ENCODE assay signal across 9 mouse cellular contexts in genomic region chr11:99044306-99044705, GRCm38 (mm10). TPM values are rescaled to one million over a fixed set of nuclear protein-coding genes. Genes with fewer than 3 reads are reported as not detected.
DNase-seq lines count a peak whose midpoint lies in the region; ATAC-seq lines count a peak whose summit lies in the region.
"Had no signal": no experiment of that assay in that cellular context is flagged by ENCODE, and none has a peak within 500 bp of the region (broad histone marks: within the 10 kb centered on the region; RNA-seq: fewer than 3 reads in every experiment).

No protein-coding gene starts in this region.

- H3K27ac ChIP-seq in lung, embryonic 16.5 days (ENCODE audit: low read length), result no peak overlapping the region
- H3K27ac ChIP-seq in heart, embryonic 15.5 days, result 0 out of 2 replicates have a peak overlapping the region, but pooled peaks have one; percentile 17

- WGBS in lung, embryonic 16.5 days, result 53% methylated on average over 5 of the region's 5 CpGs
- WGBS in heart, embryonic 15.5 days, result 78% methylated on average over 5 of the region's 5 CpGs

- H3K27me3 ChIP-seq in lung, embryonic 16.5 days (ENCODE audit: control insufficient read depth, insufficient read depth, low read depth, low read length), result no peaks in the 10 kb centered on the region
- no peaks in the 10 kb centered on the region for H3K27me3 ChIP-seq in heart, embryonic 15.5 days

- ATAC-seq in lung, embryonic 16.5 days (ENCODE audit: low read depth), result no peak
- ATAC-seq in heart, embryonic 15.5 days (replicated peaks; ENCODE audit: insufficient number of reproducible peaks, insufficient read depth, low FRiP score, low read depth), result no peak

- H3K36me3 ChIP-seq in lung, embryonic 16.5 days (ENCODE audit: control insufficient read depth, insufficient read depth, low read length), result peaks cover 3% of the 10 kb centered on the region; the same call in 1 of the 2 replicates
- H3K36me3 ChIP-seq in heart, embryonic 15.5 days, result peaks cover 13% of the 10 kb centered on the region

- no peaks in the 10 kb centered on the region for H3K9me3 ChIP-seq in lung, embryonic 16.5 days (ENCODE audit: control insufficient read depth, low read length)
- H3K9me3 ChIP-seq in heart, embryonic 15.5 days (replicated peaks), result no peaks in the 10 kb centered on the region

- no peak for DNase-seq in lung, postnatal 14 days
- peak; percentile 79 for DNase-seq in kidney, postnatal 14 days
- DNase-seq in skeletal muscle tissue, adult 2 months (ENCODE audit: low read depth, low spot score), result peak; percentile 56
- no peak for DNase-seq in ovary, postnatal 14 days (ENCODE audit: low spot score)
- no peak for DNase-seq in urinary bladder, adult 18-20 months (ENCODE audit: low spot score in 2 of 2)
- no peak for DNase-seq in retina, postnatal 1 day
- DNase-seq: lung, postnatal 4 days had no signal

- no peak overlapping the region for H3K9ac ChIP-seq in lung, embryonic 16.5 days (ENCODE audit: low read length)
- H3K9ac ChIP-seq in heart, embryonic 15.5 days, result no peak overlapping the region

- peaks cover 40% of the 10 kb centered on the region for H3K4me1 ChIP-seq in lung, embryonic 16.5 days (replicated peaks; ENCODE audit: control insufficient read depth, insufficient read depth, low read length)
- peaks cover 76% of the 10 kb centered on the region for H3K4me1 ChIP-seq in heart, embryonic 15.5 days (replicated peaks)

- H3K4me2 ChIP-seq in lung, embryonic 16.5 days (ENCODE audit: low read depth, low read length), result peak overlapping the region; percentile 29; the same call in 1 of the 2 replicates
- peak overlapping the region; percentile 44 for H3K4me2 ChIP-seq in heart, embryonic 15.5 days

- no peak overlapping the region for H3K4me3 ChIP-seq in lung, embryonic 16.5 days (ENCODE audit: low read length)
- H3K4me3 ChIP-seq in heart, embryonic 15.5 days, result peak overlapping the region; percentile 15; the same call in 1 of the 2 replicates

RNA-seq across cellular contexts. Expression of gene Igfbp4, which starts 3.3 kb away (rescaled TPM):
- 498 TPM in 2 replicates for polyA plus RNA-seq in lung, embryonic 16.5 days (2015; fragmentation: Nextera tagmentation; extraction: Ambion mirVana)
- polyA plus RNA-seq in heart, embryonic 15.5 days (2015; fragmentation: Nextera tagmentation; extraction: Ambion mirVana), result 344 and 469 TPM in 2 replicates

RNA-seq across cellular contexts. Expression of gene Top2a, which starts 20.3 kb away (rescaled TPM):
- polyA plus RNA-seq in lung, embryonic 16.5 days (2015; fragmentation: Nextera tagmentation; extraction: Ambion mirVana), result 257 and 270 TPM in 2 replicates
- 149 and 159 TPM in 2 replicates for polyA plus RNA-seq in heart, embryonic 15.5 days (2015; fragmentation: Nextera tagmentation; extraction: Ambion mirVana)

RNA-seq across cellular contexts. Expression of gene Tns4, which starts 44.8 kb away (rescaled TPM):
- polyA plus RNA-seq in lung, embryonic 16.5 days (2015; fragmentation: Nextera tagmentation; extraction: Ambion mirVana), result 0.19 and 0.39 TPM in 2 replicates
- polyA plus RNA-seq in heart, embryonic 15.5 days (2015; fragmentation: Nextera tagmentation; extraction: Ambion mirVana), result 0.08 and 0.27 TPM in 2 replicates

Comparison
In these comparisons a context has a peak if more than half of its experiments do, and no peak if none do; other contexts are left out.
1. DNase-seq: peak in kidney, postnatal 14 days (single experiment) and skeletal muscle tissue, adult 2 months (single experiment); none in lung, postnatal 14 days (single experiment), ovary, postnatal 14 days (single experiment), urinary bladder, adult 18-20 months (0 of 2) and retina, postnatal 1 day (single experiment).